ENCODE assay signal across 11 mouse cellular contexts in genomic region chr12:102426285-102426684, GRCm38 (mm10). TPM values are rescaled to one million over a fixed set of nuclear protein-coding genes. Genes with fewer than 3 reads are reported as not detected.
DNase-seq lines count a peak whose midpoint lies in the region; ATAC-seq and TF ChIP-seq lines count a peak whose summit lies in the region.
"Had no signal": no experiment of that assay in that cellular context is flagged by ENCODE, and none has a peak within 500 bp of the region (broad histone marks: within the 10 kb centered on the region; RNA-seq: fewer than 3 reads in every experiment).

No protein-coding gene starts in this region.

- peaks cover 2 to 27% of the 10 kb centered on the region in 2 experiments; a peak in 3 of 4 replicates for H3K4me1 ChIP-seq in liver, embryonic 14.5 days (replicated peaks; ENCODE audit: control insufficient read depth in 2 of 2, insufficient read depth in 2 of 2, low read length in 1 of 2)
- peaks cover 8% of the 10 kb centered on the region; the same call in 1 of the 2 replicates for H3K4me1 ChIP-seq in kidney, adult 2 months (ENCODE audit: control insufficient read depth, insufficient read depth, low read length)
- H3K4me1 ChIP-seq: hindbrain, embryonic 15.5 days; neural tube, embryonic 13.5 days had no signal

- H3K9ac ChIP-seq in liver, embryonic 14.5 days (replicated peaks) = peak overlapping the region; percentile 31; the same call in 1 of the 2 replicates
- H3K9ac ChIP-seq: hindbrain, embryonic 15.5 days; neural tube, embryonic 13.5 days had no signal

- TF ChIP-seq POLR2A in kidney, adult 2 months (IDR thresholded peaks at IDR 0.05; ENCODE audit: low read depth, low read length) = no peak

- 34% methylated on average over 7 of the region's 7 CpGs for WGBS in liver, embryonic 14.5 days (ENCODE audit: insufficient replicate concordance)
- 90% methylated on average over 7 of the region's 7 CpGs for WGBS in kidney, adult 2 months

- no peak overlapping the region for H3K4me3 ChIP-seq in liver, embryonic 14.5 days (ENCODE audit: insufficient read depth in 1 of 2, low read depth in 2 of 2, low read length in 2 of 2)
- no peak overlapping the region for H3K4me3 ChIP-seq in kidney, adult 2 months (ENCODE audit: insufficient read depth, low read depth, low read length)
- H3K4me3 ChIP-seq: hindbrain, embryonic 15.5 days; neural tube, embryonic 13.5 days had no signal

- no peaks in the 10 kb centered on the region for H3K9me3 ChIP-seq in liver, embryonic 14.5 days (ENCODE audit: control insufficient read depth, low read length)
- H3K9me3 ChIP-seq: hindbrain, embryonic 15.5 days; neural tube, embryonic 13.5 days had no signal

- DNase-seq in CD4-positive, CD25-positive, alpha-beta regulatory T cell, adult 2 months (ENCODE audit: low read depth, low spot score) = peak; percentile 12
- peak; percentile 60 for DNase-seq in A20 (ENCODE audit: low read depth, low spot score)
- peak; percentile 87 for DNase-seq in c-Kit-positive CD71-positive TER-119-positive erythroid progenitor cells, embryonic 14.5 days (ENCODE audit: low spot score)
- peak; percentile 69 to 88 (median 77) for DNase-seq in liver, embryonic 14.5 days (ENCODE audit: low read depth in 3 of 3, low spot score in 3 of 3)
- DNase-seq in kidney, adult 2 months = no peak
- DNase-seq in urinary bladder, postnatal 10 days (ENCODE audit: low spot score) = no peak
- no peak for DNase-seq in gastrocnemius, postnatal 14 days
- DNase-seq: lung, postnatal 36 days had no signal

- H3K4me2 ChIP-seq in liver, embryonic 14.5 days (ENCODE audit: low read depth) = peak overlapping the region; percentile 46; the same call in 1 of the 2 replicates
- H3K4me2 ChIP-seq: hindbrain, embryonic 15.5 days; neural tube, embryonic 13.5 days had no signal

- H3K27me3 ChIP-seq in liver, embryonic 14.5 days (ENCODE audit: control insufficient read depth, insufficient read depth, low read length) = no peaks in the 10 kb centered on the region
- no peaks in the 10 kb centered on the region for H3K27me3 ChIP-seq in kidney, adult 2 months (replicated peaks; ENCODE audit: control insufficient read depth, insufficient read depth, low read length)
- H3K27me3 ChIP-seq: hindbrain, embryonic 15.5 days; neural tube, embryonic 13.5 days had no signal

- H3K27ac ChIP-seq in liver, embryonic 14.5 days = peak overlapping the region; percentile 75
- H3K27ac ChIP-seq in kidney, adult 2 months (ENCODE audit: insufficient read depth, low read depth, low read length) = no peak overlapping the region
- H3K27ac ChIP-seq: hindbrain, embryonic 15.5 days; neural tube, embryonic 13.5 days had no signal

- no peak for TF ChIP-seq CTCF in liver, embryonic 14.5 days (IDR thresholded peaks at IDR 0.05; ENCODE audit: low read depth)
- no peak for TF ChIP-seq CTCF in kidney, adult 2 months (conservative IDR thresholded peaks at IDR 0.05; ENCODE audit: insufficient read depth, insufficient read length, low read depth, low read length)

- intact Hi-C loops in gastrocnemius, postnatal 14 days (cut with DNase I; ENCODE audit: low total_unique reads) = no loop called here

- no peaks in the 10 kb centered on the region for H3K36me3 ChIP-seq in liver, embryonic 14.5 days (replicated peaks; ENCODE audit: control insufficient read depth, insufficient read depth, low read depth)
- H3K36me3 ChIP-seq in kidney, adult 2 months (ENCODE audit: control insufficient read depth, insufficient read depth, low read length) = 0 out of 2 replicates have a peak, but pooled peaks cover 1% of the 10 kb centered on the region

- ATAC-seq in CD4-positive, CD25-positive, alpha-beta regulatory T cell, adult 4 months = no peak
- peak; percentile 99 for ATAC-seq in liver, embryonic 14.5 days (ENCODE audit: insufficient read depth)

- peak; percentile 61 for TF ChIP-seq EP300 in liver, embryonic 14.5 days (IDR thresholded peaks at IDR 0.05; ENCODE audit: low read depth)

RNA-seq across cellular contexts. Expression of gene Lgmn, which starts 13.3 kb away (rescaled TPM):
- polyA plus RNA-seq in CD4-positive, CD25-positive, alpha-beta regulatory T cell, adult 4 months (2017; shearing (Covaris generic)) = 10 to 100 TPM; 19.0 to 28.0 TPM
- polyA plus RNA-seq in liver, embryonic 14.5 days (2012; rRNA removed) = 36.3 and 38.6 TPM in 2 replicates
- 58.5 and 59.7 TPM in 2 replicates for polyA plus RNA-seq in liver, embryonic 14.5 days (2014; fragmentation: Nextera tagmentation; extraction: Ambion mirVana)
- polyA plus RNA-seq in kidney, adult 2 months (2012; rRNA removed) = 1,163 and 1,191 TPM in 2 replicates
- total RNA-seq in gastrocnemius, postnatal 14 days (2021) = 10 to 100 TPM; 51.2 to 64.3 TPM

RNA-seq across cellular contexts. Expression of gene Golga5, which starts 42.6 kb away (rescaled TPM):
- 10 to 100 TPM; 22.8 to 28.8 TPM for polyA plus RNA-seq in CD4-positive, CD25-positive, alpha-beta regulatory T cell, adult 4 months (2017; shearing (Covaris generic))
- 5.2 and 10.1 TPM in 2 replicates for polyA plus RNA-seq in liver, embryonic 14.5 days (2012; rRNA removed)
- polyA plus RNA-seq in liver, embryonic 14.5 days (2014; fragmentation: Nextera tagmentation; extraction: Ambion mirVana) = 12.8 and 14.0 TPM in 2 replicates
- polyA plus RNA-seq in kidney, adult 2 months (2012; rRNA removed) = 12.8 and 14.8 TPM in 2 replicates
- 10 to 100 TPM; 19.8 to 23.2 TPM for total RNA-seq in gastrocnemius, postnatal 14 days (2021)

Comparison
In these comparisons a context has a peak if more than half of its experiments do, and no peak if none do; other contexts are left out.
1. DNase-seq: peak in CD4-positive, CD25-positive, alpha-beta regulatory T cell, adult 2 months (single experiment), A20 (single experiment), c-Kit-positive CD71-positive TER-119-positive erythroid progenitor cells, embryonic 14.5 days (single experiment) and liver, embryonic 14.5 days (3 of 3); none in kidney, adult 2 months (single experiment), urinary bladder, postnatal 10 days (single experiment) and gastrocnemius, postnatal 14 days (single experiment).
2. RNA of gene Lgmn, which starts 13.3 kb away (polyA plus RNA-seq): 1,163 to 1,191 TPM in kidney, adult 2 months; 36.3 to 59.7 TPM in liver, embryonic 14.5 days and 19.0 to 28.0 TPM in CD4-positive, CD25-positive, alpha-beta regulatory T cell, adult 4 months; every median in the first group is over 10 times any median in the second.